Mouse (Mus musculus): ENCODE measurements around the gene Mtm1. TPM values are rescaled to one million over a fixed set of nuclear protein-coding genes. Genes with fewer than 3 reads are reported as not detected.

Mtm1 gene
- 3.0 and 3.9 TPM in 2 replicates for polyA plus RNA-seq (2016; fragmentation: Nextera tagmentation; extraction: Ambion mirVana)

GRCm38 (mm10) chrX:71210467-71210866 lies at the start of gene Mtm1:
TSS of gene Mtm1 (plus strand) at chrX:71210767.
- Histone ChIP-seq H3K36me3 (no peaks in the 10 kb centered on the region), H3K4me1 (no peaks in the 10 kb centered on the region), H3K9me3 (no peaks in the 10 kb centered on the region), H3K27ac (no peak within 1 kb of the TSS), H3K27me3 (ENCODE audit: insufficient read depth, poor library complexity, severe bottlenecking) (no peaks in the 10 kb centered on the region), H3K4me3 (no peak within 1 kb of the TSS)
- no peak for DNase-seq (ENCODE audit: low spot score)
- WGBS = 90% methylated on average over 1 of the region's 1 CpGs

- Histone ChIP-seq H3K27me3 (ENCODE audit: insufficient read depth, poor library complexity, severe bottlenecking) (peaks cover 6% of the 10 kb centered on the region; the same call in 1 of the 2 replicates), H3K36me3 (no peaks in the 10 kb centered on the region), H3K27ac (no peak overlapping the region), H3K9me3 (no peaks in the 10 kb centered on the region), H3K4me3 (no peak overlapping the region), H3K4me1 (no peaks in the 10 kb centered on the region)
- WGBS = 80% methylated on average over 3 of the region's 3 CpGs
- no peak for DNase-seq (ENCODE audit: low spot score)
Measured at GRCm38 (mm10) chrX:71181526-71181925, 29.0 kb upstream of the Mtm1 start.

GRCm38 (mm10) chrX:71183671-71184070 lies 26.9 kb upstream of the Mtm1 start:
- Histone ChIP-seq H3K27me3 (ENCODE audit: insufficient read depth, poor library complexity, severe bottlenecking) (peaks cover 8% of the 10 kb centered on the region; the same call in 1 of the 2 replicates), H3K4me1 (no peaks in the 10 kb centered on the region), H3K36me3 (no peaks in the 10 kb centered on the region), H3K4me3 (no peak overlapping the region), H3K27ac (no peak overlapping the region), H3K9me3 (no peaks in the 10 kb centered on the region)
- no peak for DNase-seq (ENCODE audit: low spot score)
- 90% methylated on average over 4 of the region's 4 CpGs for WGBS

- H3K4me1 ChIP-seq = no peaks in the 10 kb centered on the region
- H3K9me3 ChIP-seq = no peaks in the 10 kb centered on the region
- 100% methylated on average over 1 of the region's 1 CpGs for WGBS
- H3K4me3 ChIP-seq = no peak overlapping the region
- no peak overlapping the region for H3K27ac ChIP-seq
- DNase-seq (ENCODE audit: low spot score) = no peak
- H3K27me3 ChIP-seq (ENCODE audit: insufficient read depth, poor library complexity, severe bottlenecking) = peaks cover 8% of the 10 kb centered on the region; the same call in 1 of the 2 replicates
- H3K36me3 ChIP-seq = no peaks in the 10 kb centered on the region
Measured at GRCm38 (mm10) chrX:71186396-71186795, 24.2 kb upstream of the Mtm1 start.

GRCm38 (mm10) chrX:71204776-71205175 lies 5.8 kb upstream of the Mtm1 start:
- H3K36me3 ChIP-seq = no peaks in the 10 kb centered on the region
- no peaks in the 10 kb centered on the region for H3K9me3 ChIP-seq
- no peak overlapping the region for H3K27ac ChIP-seq
- no peaks in the 10 kb centered on the region for H3K27me3 ChIP-seq (ENCODE audit: insufficient read depth, poor library complexity, severe bottlenecking)
- no peak for DNase-seq (ENCODE audit: low spot score)
- no peak overlapping the region for H3K4me3 ChIP-seq
- no peaks in the 10 kb centered on the region for H3K4me1 ChIP-seq
- 56% methylated on average over 2 of the region's 2 CpGs for WGBS

- 96% methylated on average over 1 of the region's 1 CpGs for WGBS
- no peaks in the 10 kb centered on the region for H3K27me3 ChIP-seq (ENCODE audit: insufficient read depth, poor library complexity, severe bottlenecking)
- no peaks in the 10 kb centered on the region for H3K9me3 ChIP-seq
- H3K4me1 ChIP-seq = no peaks in the 10 kb centered on the region
- no peaks in the 10 kb centered on the region for H3K36me3 ChIP-seq
- no peak overlapping the region for H3K4me3 ChIP-seq
- no peak overlapping the region for H3K27ac ChIP-seq
- DNase-seq (ENCODE audit: low spot score) = no peak
Measured at GRCm38 (mm10) chrX:71205821-71206542, 4.6 kb upstream of the Mtm1 start.

- 76% methylated on average over 1 of the region's 1 CpGs for WGBS
- Histone ChIP-seq H3K27ac (no peak overlapping the region), H3K36me3 (no peaks in the 10 kb centered on the region), H3K4me1 (no peaks in the 10 kb centered on the region), H3K4me3 (no peak overlapping the region), H3K9me3 (no peaks in the 10 kb centered on the region), H3K27me3 (ENCODE audit: insufficient read depth, poor library complexity, severe bottlenecking) (no peaks in the 10 kb centered on the region)
- no peak for DNase-seq (ENCODE audit: low spot score)
Measured at GRCm38 (mm10) chrX:71206595-71206994, 4.0 kb upstream of the Mtm1 start.

GRCm38 (mm10) chrX:71212911-71213310 lies 2.3 kb downstream of the Mtm1 start:
- no peaks in the 10 kb centered on the region for H3K4me1 ChIP-seq
- no peaks in the 10 kb centered on the region for H3K27me3 ChIP-seq (ENCODE audit: insufficient read depth, poor library complexity, severe bottlenecking)
- H3K36me3 ChIP-seq = no peaks in the 10 kb centered on the region
- H3K4me3 ChIP-seq = no peak overlapping the region
- no peak overlapping the region for H3K27ac ChIP-seq
- WGBS = 81% methylated on average over 4 of the region's 4 CpGs
- DNase-seq (ENCODE audit: low spot score) = no peak
- H3K9me3 ChIP-seq = no peaks in the 10 kb centered on the region

- WGBS = 22% methylated on average over 19 of the region's 20 CpGs
- peak; percentile 96 for DNase-seq (ENCODE audit: low spot score)
- H3K27me3 ChIP-seq (ENCODE audit: insufficient read depth, poor library complexity, severe bottlenecking) = no peaks in the 10 kb centered on the region
- no peaks in the 10 kb centered on the region for H3K4me1 ChIP-seq
- H3K27ac ChIP-seq = 0 out of 2 replicates have a peak overlapping the region, but pooled peaks have one; percentile 42
- H3K4me3 ChIP-seq = peak overlapping the region; percentile 62
- H3K36me3 ChIP-seq = no peaks in the 10 kb centered on the region
- H3K9me3 ChIP-seq = no peaks in the 10 kb centered on the region
Measured at GRCm38 (mm10) chrX:71214441-71215112, 4.0 kb downstream of the Mtm1 start.

GRCm38 (mm10) chrX:71215113-71215708 lies 4.6 kb downstream of the Mtm1 start:
- Histone ChIP-seq H3K4me1 (no peaks in the 10 kb centered on the region), H3K36me3 (no peaks in the 10 kb centered on the region), H3K27me3 (ENCODE audit: insufficient read depth, poor library complexity, severe bottlenecking) (no peaks in the 10 kb centered on the region), H3K9me3 (no peaks in the 10 kb centered on the region), H3K27ac (0 out of 2 replicates have a peak overlapping the region, but pooled peaks have one; percentile 42), H3K4me3 (peak overlapping the region; percentile 62)
- 16% methylated on average over 26 of the region's 27 CpGs for WGBS
- DNase-seq (ENCODE audit: low spot score) = no peak

- no peak for DNase-seq (ENCODE audit: low spot score)
- no peak overlapping the region for H3K27ac ChIP-seq
- 73% methylated on average over 2 of the region's 2 CpGs for WGBS
- H3K9me3 ChIP-seq = no peaks in the 10 kb centered on the region
- H3K36me3 ChIP-seq = no peaks in the 10 kb centered on the region
- no peak overlapping the region for H3K4me3 ChIP-seq
- no peaks in the 10 kb centered on the region for H3K27me3 ChIP-seq (ENCODE audit: insufficient read depth, poor library complexity, severe bottlenecking)
- H3K4me1 ChIP-seq = no peaks in the 10 kb centered on the region
Measured at GRCm38 (mm10) chrX:71216879-71217278, 6.3 kb downstream of the Mtm1 start.

- Histone ChIP-seq H3K27ac (no peak overlapping the region), H3K9me3 (no peaks in the 10 kb centered on the region), H3K27me3 (ENCODE audit: insufficient read depth, poor library complexity, severe bottlenecking) (no peaks in the 10 kb centered on the region), H3K4me3 (no peak overlapping the region), H3K36me3 (no peaks in the 10 kb centered on the region), H3K4me1 (no peaks in the 10 kb centered on the region)
- 78% methylated on average over 3 of the region's 3 CpGs for WGBS
- no peak for DNase-seq (ENCODE audit: low spot score)
Measured at GRCm38 (mm10) chrX:71218853-71219252, 8.3 kb downstream of the Mtm1 start.

GRCm38 (mm10) chrX:71220896-71221295 lies 10.3 kb downstream of the Mtm1 start:
- no peak for DNase-seq (ENCODE audit: low spot score)
- Histone ChIP-seq H3K4me3 (no peak overlapping the region), H3K4me1 (no peaks in the 10 kb centered on the region), H3K9me3 (no peaks in the 10 kb centered on the region), H3K36me3 (no peaks in the 10 kb centered on the region), H3K27ac (no peak overlapping the region), H3K27me3 (ENCODE audit: insufficient read depth, poor library complexity, severe bottlenecking) (no peaks in the 10 kb centered on the region)
- WGBS = 66% methylated on average over 3 of the region's 3 CpGs
